Mouse (Mus musculus) subcutaneous adipose tissue, adult 2 months (tissue): ENCODE results near the gene Fancd2os. TPM values are rescaled to one million over a fixed set of nuclear protein-coding genes. Genes with fewer than 3 reads are reported as not detected.

ENCODE experiments used
- polyA plus RNA-seq: library from polyadenylated mRNA; depleted of rRNA; stranded (reverse); fragments of >200 nt; gene quantifications from 2 replicates; pipeline ENCODE4 v1.2.3, GENCODE M21; 2012; ENCODE audit warnings: low replicate concordance; rRNA removed

Gene Fancd2os
- polyA plus RNA-seq: not detected in 2 replicates

DNA sequence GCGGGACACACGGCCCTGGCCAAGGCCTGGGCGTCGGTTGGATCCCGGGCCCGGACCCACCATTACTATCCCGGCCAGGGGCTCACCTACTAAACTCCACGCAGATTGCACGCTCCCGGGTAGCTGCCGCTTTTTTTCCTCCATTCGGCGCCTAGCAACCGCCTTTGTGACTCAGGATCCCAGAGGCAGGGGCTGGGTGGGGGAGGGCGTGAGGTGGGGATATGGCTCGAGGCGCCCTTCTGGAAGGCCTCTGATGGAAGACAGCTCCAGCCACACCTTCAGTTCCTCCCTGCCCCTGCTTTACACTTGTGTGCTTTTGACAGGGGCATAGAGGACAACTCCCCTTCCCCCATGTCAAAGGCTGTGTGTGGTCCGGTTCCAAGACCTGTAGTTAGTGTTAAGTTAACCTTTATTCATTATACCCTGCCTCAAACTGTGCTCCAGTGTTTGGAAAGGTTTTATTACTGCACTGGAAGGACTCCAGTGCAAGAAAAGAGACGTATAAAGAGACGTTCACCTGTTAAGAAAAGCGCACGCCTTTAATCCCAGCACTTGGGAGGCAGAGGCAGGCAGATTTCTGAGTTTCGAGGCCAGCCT, at the start of gene Fancd2os:
Fancd2os (minus strand) TSS at position 173 of the 597 bp plus-strand sequence.

DNA sequence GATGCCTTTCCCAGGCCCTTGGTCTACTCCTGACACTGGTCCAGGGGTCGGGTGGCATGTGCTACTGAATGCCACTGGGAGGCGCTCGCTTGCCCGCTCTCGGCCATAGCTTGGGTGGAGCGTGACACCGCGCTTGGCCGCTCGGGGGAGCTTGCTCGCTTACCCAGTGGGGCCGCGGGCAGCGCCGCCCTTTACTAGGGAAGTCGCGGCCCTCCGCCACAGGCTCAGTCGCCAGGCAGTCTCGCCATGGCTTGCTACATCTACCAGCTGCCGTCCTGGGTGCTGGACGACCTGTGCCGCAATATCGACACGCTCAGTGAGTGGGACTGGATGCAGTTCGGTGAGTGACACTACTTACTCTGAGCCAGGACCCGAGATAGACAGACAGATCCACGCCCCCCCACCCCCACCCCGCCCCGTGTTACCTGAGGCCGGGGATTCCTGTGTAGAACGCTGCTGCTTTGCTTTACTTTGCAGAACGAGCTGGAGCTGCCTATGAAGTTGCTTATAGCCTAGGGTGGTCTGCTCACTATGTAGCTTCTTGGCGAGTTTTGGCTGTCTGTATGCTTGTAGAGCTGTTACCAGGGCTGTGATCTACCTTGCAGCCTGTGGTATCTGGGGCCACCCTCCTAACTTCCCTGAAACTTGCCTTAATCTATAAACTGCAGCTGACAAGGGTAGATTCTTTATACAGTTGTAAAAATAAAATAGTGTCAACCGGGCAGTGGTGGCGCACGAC, 38.0 kb upstream of the Fancd2os start, which contains the start of gene Irak2:
Irak2 (plus strand) TSS at position 166 of the 739 bp plus-strand sequence.

DNA sequence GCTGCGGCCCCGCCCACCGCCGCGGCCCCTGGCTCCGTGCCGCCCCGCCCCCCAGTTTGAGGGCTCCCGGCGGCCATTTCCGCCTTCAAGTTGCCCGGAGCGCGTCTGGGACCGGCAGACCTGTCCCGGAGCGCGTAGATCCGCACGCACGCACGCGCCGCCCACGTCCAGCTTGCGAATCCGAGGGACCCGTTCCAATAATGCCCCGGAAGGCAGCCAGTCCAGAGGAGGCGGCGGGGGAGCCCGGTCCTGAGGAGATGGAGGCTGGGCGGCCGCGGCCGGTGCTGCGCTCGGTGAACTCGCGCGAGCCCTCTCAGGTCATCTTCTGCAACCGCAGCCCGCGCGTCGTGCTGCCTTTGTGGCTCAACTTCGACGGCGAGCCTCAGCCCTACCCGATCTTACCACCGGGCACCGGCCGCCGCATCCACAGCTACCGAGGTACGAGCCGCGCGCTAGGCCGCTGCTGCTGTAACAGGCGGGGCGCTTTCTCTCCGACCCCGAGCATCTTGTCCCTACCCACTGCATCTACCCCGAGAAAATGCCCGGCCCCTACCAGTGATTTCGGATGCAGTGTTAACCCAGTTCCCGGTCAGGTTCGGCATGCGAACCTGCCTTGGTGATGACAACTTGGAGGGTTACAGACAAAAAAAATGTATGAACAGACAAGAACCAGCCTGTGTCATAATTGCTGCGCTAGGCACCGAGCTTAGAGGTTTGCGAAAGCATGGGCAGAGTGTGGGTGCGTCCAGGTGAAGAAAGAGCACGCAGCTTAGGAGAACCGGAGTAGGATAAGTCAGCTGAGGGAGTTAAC, 23.6 kb upstream of the Fancd2os start, which contains the start of gene Vhl:
Vhl (plus strand) TSS at position 19 of the 811 bp plus-strand sequence.

DNA sequence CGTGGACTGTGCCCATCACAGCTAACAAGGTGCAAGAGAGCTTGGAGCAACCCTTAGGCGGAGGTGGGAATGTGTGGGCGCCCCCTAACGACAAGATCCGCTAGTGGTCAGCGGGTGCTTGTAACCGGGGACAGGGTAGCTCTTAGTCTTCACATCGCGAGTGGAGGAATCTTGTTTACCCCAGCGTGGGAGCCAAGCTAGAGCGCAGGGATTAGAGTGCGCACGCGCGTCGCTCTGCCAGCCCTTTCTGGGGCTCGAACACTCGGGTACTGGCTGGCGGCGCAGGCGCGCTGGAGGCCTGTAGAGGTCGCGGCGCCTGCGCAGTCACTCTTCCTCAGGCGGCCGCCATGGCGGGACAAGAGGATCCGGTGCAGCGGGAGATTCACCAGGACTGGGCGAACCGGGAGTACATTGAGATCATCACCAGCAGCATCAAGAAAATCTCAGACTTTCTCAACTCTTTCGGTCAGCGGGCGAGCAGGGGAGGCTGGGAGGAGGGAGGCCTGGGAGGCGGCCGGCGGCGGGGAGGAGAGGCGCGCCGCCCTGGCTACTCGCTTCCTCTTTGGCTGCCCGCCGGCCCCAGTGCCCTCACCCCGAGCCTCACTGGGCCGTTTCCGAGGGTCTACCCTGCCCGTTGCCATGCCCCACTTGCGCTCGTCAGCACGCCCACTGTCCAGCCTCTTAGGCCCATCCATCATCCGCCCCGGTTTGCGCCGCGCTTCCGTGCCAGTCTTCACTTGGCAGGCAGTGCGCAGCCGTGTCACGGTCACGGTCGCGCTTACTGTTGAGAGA, 4.1 kb upstream of the Fancd2os start, which contains the start of gene Brk1:
Brk1 (plus strand) TSS at position 341 of the 792 bp plus-strand sequence.

Other genes starting within 250 kb of the Fancd2os start
- 28.1 and 28.6 TPM in 2 replicates for gene Tada3, start 222.8 kb downstream of the Fancd2os start, polyA plus RNA-seq
- gene Arpc4, start 222.6 kb downstream of the Fancd2os start, polyA plus RNA-seq: 94.6 and 97.5 TPM in 2 replicates
- 6.0 and 11.1 TPM in 2 replicates for gene Ttll3, start 211.5 kb downstream of the Fancd2os start, polyA plus RNA-seq
- gene Rpusd3, start 181.4 kb downstream of the Fancd2os start, polyA plus RNA-seq: 60.9 and 97.5 TPM in 2 replicates
- 1,367 and 6,336 TPM in 2 replicates for gene Cidec, start 165.0 kb downstream of the Fancd2os start, polyA plus RNA-seq
- 90.4 and 99.5 TPM in 2 replicates for gene Jagn1, start 158.1 kb downstream of the Fancd2os start, polyA plus RNA-seq
- gene Il17re, start 142.2 kb downstream of the Fancd2os start, polyA plus RNA-seq: 10.3 and 39.0 TPM in 2 replicates
- 62.5 and 102 TPM in 2 replicates for gene Il17rc, start 129.3 kb downstream of the Fancd2os start, polyA plus RNA-seq
- gene Creld1, start 117.4 kb downstream of the Fancd2os start, polyA plus RNA-seq: 31.6 and 59.5 TPM in 2 replicates
- gene Prrt3, start 98.8 kb downstream of the Fancd2os start, polyA plus RNA-seq: 0.12 TPM in 1 of 2 replicates, not detected in the other
- gene Emc3, start 69.1 kb downstream of the Fancd2os start, polyA plus RNA-seq: 74.0 and 95.2 TPM in 2 replicates
- gene Fancd2, start 69.0 kb downstream of the Fancd2os start, polyA plus RNA-seq: 0.40 and 2.9 TPM in 2 replicates
- 198 and 229 TPM in 2 replicates for gene Brk1, start 4.1 kb upstream of the Fancd2os start, polyA plus RNA-seq
- 32.8 and 40.6 TPM in 2 replicates for gene Vhl, start 23.2 kb upstream of the Fancd2os start, polyA plus RNA-seq
- 47.6 and 86.4 TPM in 2 replicates for gene Irak2, start 37.8 kb upstream of the Fancd2os start, polyA plus RNA-seq
- 32.3 and 38.4 TPM in 2 replicates for gene Tatdn2, start 96.3 kb upstream of the Fancd2os start, polyA plus RNA-seq
- 0.14 and 0.21 TPM in 2 replicates for gene Ghrl, start 119.2 kb upstream of the Fancd2os start, polyA plus RNA-seq
- 197 and 199 TPM in 2 replicates for gene Sec13, start 140.0 kb upstream of the Fancd2os start, polyA plus RNA-seq